Mouse (Mus musculus) bone marrow macrophage, adult 2 months (primary cell): ENCODE data around the gene Mis18a.

Experiments used
- CTCF ChIP-seq: IDR thresholded peaks from 2 replicates; pipeline ENCODE4 v1.5.1; 2012; ENCODE audit warnings: low read depth, mild to moderate bottlenecking, low read length, moderate library complexity
- POLR2A ChIP-seq: IDR thresholded peaks from 2 replicates; pipeline ENCODE4 v1.6.1; 2012; ENCODE audit warnings: mild to moderate bottlenecking, low read depth, low read length, borderline replicate concordance

DNA sequence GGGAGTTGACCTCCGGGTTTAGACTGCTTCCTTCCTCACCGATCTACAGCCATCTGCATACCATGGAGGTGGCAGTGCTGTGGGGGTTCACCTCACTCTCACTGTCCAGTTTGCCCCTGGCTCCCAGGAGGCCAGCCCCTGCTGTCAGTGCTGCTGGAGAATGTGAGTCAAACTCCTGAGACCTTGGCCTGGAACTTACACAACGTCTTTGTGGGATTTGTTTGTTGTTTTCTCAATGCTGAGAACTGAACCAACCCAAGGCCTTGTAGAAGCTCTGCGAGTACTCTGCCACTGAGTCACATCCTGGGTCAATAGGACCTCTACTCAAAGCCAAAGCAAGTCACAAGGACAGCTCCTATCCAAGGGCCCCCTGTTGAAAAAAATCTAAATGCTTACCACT, 8.4 kb upstream of the Mis18a start:
- no peak for TF ChIP-seq CTCF
- no peak for TF ChIP-seq POLR2A
